In genomic region chr11:82035356-82035755, GRCm38 (mm10) we compare ENCODE assay signal across 8 mouse cellular contexts. TPM values are rescaled to one million over a fixed set of nuclear protein-coding genes. Genes with fewer than 3 reads are reported as not detected.
DNase-seq lines count a peak whose midpoint lies in the region; ATAC-seq and TF ChIP-seq lines count a peak whose summit lies in the region.

Gene Ccl2 (plus strand): TSS chr11:82035571.

- no peaks in the 10 kb centered on the region for H3K36me3 ChIP-seq in midbrain, embryonic 15.5 days (replicated peaks)
- no peaks in the 10 kb centered on the region for H3K36me3 ChIP-seq in midbrain, embryonic 16.5 days (ENCODE audit: control insufficient read depth, insufficient read depth, low read length)
- H3K36me3 ChIP-seq in midbrain, embryonic 13.5 days: no peaks in the 10 kb centered on the region

- no peak within 1 kb of the TSS for H3K9ac ChIP-seq in midbrain, embryonic 15.5 days
- H3K9ac ChIP-seq in midbrain, embryonic 16.5 days (ENCODE audit: low read depth, low read length): no peak within 1 kb of the TSS
- no peak within 1 kb of the TSS for H3K9ac ChIP-seq in midbrain, embryonic 13.5 days (replicated peaks)

- H3K9me3 ChIP-seq in midbrain, embryonic 15.5 days: no peaks in the 10 kb centered on the region
- H3K9me3 ChIP-seq in midbrain, embryonic 16.5 days (replicated peaks; ENCODE audit: control insufficient read depth, low read length, poor library complexity, severe bottlenecking): no peaks in the 10 kb centered on the region
- H3K9me3 ChIP-seq in midbrain, embryonic 13.5 days: no peaks in the 10 kb centered on the region

- H3K27ac ChIP-seq in midbrain, embryonic 15.5 days: no peak within 1 kb of the TSS
- no peak within 1 kb of the TSS for H3K27ac ChIP-seq in midbrain, embryonic 16.5 days (ENCODE audit: low read length)
- H3K27ac ChIP-seq in midbrain, embryonic 13.5 days: no peak within 1 kb of the TSS

- TF ChIP-seq POLR2A in lung, adult 2 months (IDR thresholded peaks at IDR 0.05; ENCODE audit: borderline replicate concordance, extremely low read depth, low read depth, low read length): no peak

- no peaks in the 10 kb centered on the region for H3K27me3 ChIP-seq in midbrain, embryonic 15.5 days (replicated peaks)
- H3K27me3 ChIP-seq in midbrain, embryonic 16.5 days (ENCODE audit: control insufficient read depth, insufficient read depth, low read depth, low read length): no peaks in the 10 kb centered on the region
- H3K27me3 ChIP-seq in midbrain, embryonic 13.5 days: no peaks in the 10 kb centered on the region

- no peaks in the 10 kb centered on the region for H3K4me1 ChIP-seq in midbrain, embryonic 15.5 days
- no peaks in the 10 kb centered on the region for H3K4me1 ChIP-seq in midbrain, embryonic 16.5 days (ENCODE audit: control insufficient read depth, insufficient read depth, low read length)
- H3K4me1 ChIP-seq in lung, adult 2 months (ENCODE audit: control insufficient read depth, insufficient read depth, low read length): no peaks in the 10 kb centered on the region; the same call in 1 of the 2 replicates
- no peaks in the 10 kb centered on the region; the same call in 1 of the 2 replicates for H3K4me1 ChIP-seq in midbrain, embryonic 13.5 days (replicated peaks)

- 0 out of 2 replicates have a peak, but pooled peaks have one; percentile 37 for ATAC-seq in midbrain, embryonic 15.5 days (replicated peaks)
- ATAC-seq in midbrain, embryonic 16.5 days: no peak
- ATAC-seq in midbrain, embryonic 13.5 days: no peak

- no peak within 1 kb of the TSS for H3K4me2 ChIP-seq in midbrain, embryonic 15.5 days
- H3K4me2 ChIP-seq in midbrain, embryonic 16.5 days (ENCODE audit: low read length): no peak within 1 kb of the TSS
- no peak within 1 kb of the TSS for H3K4me2 ChIP-seq in midbrain, embryonic 13.5 days (replicated peaks)

- no peak within 1 kb of the TSS for H3K4me3 ChIP-seq in midbrain, embryonic 15.5 days
- no peak within 1 kb of the TSS for H3K4me3 ChIP-seq in midbrain, embryonic 16.5 days (ENCODE audit: low read depth, low read length)
- no peak within 1 kb of the TSS for H3K4me3 ChIP-seq in lung, adult 2 months (replicated peaks; ENCODE audit: extremely low read depth, low read depth, low read length)
- H3K4me3 ChIP-seq in midbrain, embryonic 13.5 days (replicated peaks): no peak within 1 kb of the TSS

- peak; percentile 13 to 24 for DNase-seq in cerebellum, adult 18-20 months
- DNase-seq in gastrocnemius, postnatal 4 days (ENCODE audit: low spot score in 2 of 2): peak; percentile 56 to 76
- DNase-seq in kidney, postnatal 25 days: peak; percentile 60 to 61
- peak; percentile 34 for DNase-seq in lung, adult 2 months
- peak; percentile 30 to 42 for DNase-seq in right cerebral cortex, postnatal 36 days (ENCODE audit: low spot score in 2 of 2)

- TF ChIP-seq CTCF in lung, adult 2 months (IDR thresholded peaks at IDR 0.05; ENCODE audit: insufficient read depth, low read length): no peak

- WGBS in midbrain, embryonic 15.5 days: 39% methylated on average over 5 of the region's 5 CpGs
- WGBS in midbrain, embryonic 16.5 days: 39% methylated on average over 5 of the region's 5 CpGs
- 18% methylated on average over 5 of the region's 5 CpGs for WGBS in lung, adult 2 months
- WGBS in midbrain, embryonic 13.5 days: 42% methylated on average over 5 of the region's 5 CpGs

RNA-seq across cellular contexts. Expression of gene Ccl2, which starts in this region (rescaled TPM):
- 1.2 and 1.3 TPM in 2 replicates for polyA plus RNA-seq in midbrain, embryonic 15.5 days (2015; fragmentation: Nextera tagmentation; extraction: Ambion mirVana)
- polyA plus RNA-seq in midbrain, embryonic 16.5 days (2015; fragmentation: Nextera tagmentation; extraction: Ambion mirVana): 0.31 TPM in 1 of 2 replicates, not detected in the other
- 10 to 100 TPM in 1 of 2 experiments, 1 to 10 TPM in 1; 4.8 to 10.3 TPM for total RNA-seq in gastrocnemius, postnatal 4 days (2021)
- polyA plus RNA-seq in lung, adult 2 months (2012; rRNA removed): 1.9 and 2.5 TPM in 2 replicates
- 1.1 and 2.4 TPM in 2 replicates for polyA plus RNA-seq in midbrain, embryonic 13.5 days (2015; fragmentation: Nextera tagmentation; extraction: Ambion mirVana)
